Mouse (Mus musculus) neural tube, embryonic 11.5 days (tissue): ENCODE measurements around the gene Tbc1d8b. TPM values are rescaled to one million over a fixed set of nuclear protein-coding genes. Genes with fewer than 3 reads are reported as not detected.

Experiments
- polyA plus RNA-seq: library from polyadenylated mRNA; unstranded; fragments of >200 nt; fragmentation: Nextera tagmentation; extraction: Ambion mirVana; gene quantifications from 2 replicates; pipeline ENCODE4 v1.2.1, GENCODE M21; 2014

The Tbc1d8b gene
- polyA plus RNA-seq, 1 experiment from 2014 or later, result 0.69 TPM

Other genes with a start within 250 kb of the Tbc1d8b start
- 3.3 and 3.5 TPM in 2 replicates for gene D330045A20Rik, start 204.6 kb upstream of the Tbc1d8b start, polyA plus RNA-seq
- 1.9 and 2.7 TPM in 2 replicates for gene Rnf128, start 121.7 kb upstream of the Tbc1d8b start, polyA plus RNA-seq
- gene Gm15013, start 29.5 kb downstream of the Tbc1d8b start, polyA plus RNA-seq, result not detected in 2 replicates
- gene Ripply1, start 97.4 kb downstream of the Tbc1d8b start, polyA plus RNA-seq, result not detected in 2 replicates
- 0.30 and 0.32 TPM in 2 replicates for gene Cldn2, start 115.8 kb downstream of the Tbc1d8b start, polyA plus RNA-seq
- gene Morc4, start 186.7 kb downstream of the Tbc1d8b start, polyA plus RNA-seq, result 8.8 and 12.8 TPM in 2 replicates